Mouse (Mus musculus): ENCODE data around the gene Shisal1. TPM values are rescaled to one million over a fixed set of nuclear protein-coding genes. Genes with fewer than 3 reads are reported as not detected.

Shisal1 gene
- polyA plus RNA-seq, 1 experiment = 1.6 TPM

GRCm38 (mm10) chr15:84445812-84446716, 833 bp downstream of the Shisal1 start:
- 4% methylated on average over 99 of the region's 99 CpGs for WGBS
- Histone ChIP-seq H3K36me3 (ENCODE audit: control insufficient read depth, insufficient read depth, low read length) (no peaks in the 10 kb centered on the region), H3K4me1 (ENCODE audit: control insufficient read depth, insufficient read depth, low read length) (no peaks in the 10 kb centered on the region), H3K4me3 (ENCODE audit: insufficient read depth, low read depth, low read length) (peak overlapping the region; percentile 26; the same call in 1 of the 2 replicates), H3K27ac (ENCODE audit: insufficient read depth, low read depth, low read length) (no peak overlapping the region), H3K27me3 (replicated peaks; ENCODE audit: control insufficient read depth, insufficient read depth, low read length) (no peaks in the 10 kb centered on the region)
- TF ChIP-seq POLR2A (IDR thresholded peaks at IDR 0.05; ENCODE audit: low read depth, low read length) (no peak), CTCF (conservative IDR thresholded peaks at IDR 0.05; ENCODE audit: insufficient read depth, insufficient read length, low read depth, low read length) (no peak)
- DNase-seq = no peak

- Histone ChIP-seq H3K27ac (ENCODE audit: insufficient read depth, low read depth, low read length) (no peak overlapping the region), H3K4me3 (ENCODE audit: insufficient read depth, low read depth, low read length) (no peak overlapping the region), H3K36me3 (ENCODE audit: control insufficient read depth, insufficient read depth, low read length) (no peaks in the 10 kb centered on the region), H3K27me3 (replicated peaks; ENCODE audit: control insufficient read depth, insufficient read depth, low read length) (no peaks in the 10 kb centered on the region), H3K4me1 (ENCODE audit: control insufficient read depth, insufficient read depth, low read length) (no peaks in the 10 kb centered on the region)
- TF ChIP-seq POLR2A (IDR thresholded peaks at IDR 0.05; ENCODE audit: low read depth, low read length) = no peak
- no peak for TF ChIP-seq CTCF (conservative IDR thresholded peaks at IDR 0.05; ENCODE audit: insufficient read depth, insufficient read length, low read depth, low read length)
- peak; percentile 51 for DNase-seq
- 46% methylated on average over 7 of the region's 7 CpGs for WGBS
These were observed 2.7 kb downstream of the Shisal1 start for GRCm38 (mm10) chr15:84444181-84444580.

GRCm38 (mm10) chr15:84443631-84444030, 3.3 kb downstream of the Shisal1 start:
- peak overlapping the region; percentile 11; the same call in 1 of the 2 replicates for H3K4me3 ChIP-seq (ENCODE audit: insufficient read depth, low read depth, low read length)
- WGBS = 56% methylated on average over 10 of the region's 10 CpGs
- H3K27ac ChIP-seq (ENCODE audit: insufficient read depth, low read depth, low read length) = no peak overlapping the region
- peak; percentile 53 for DNase-seq
- TF ChIP-seq POLR2A (IDR thresholded peaks at IDR 0.05; ENCODE audit: low read depth, low read length) = no peak
- TF ChIP-seq CTCF (conservative IDR thresholded peaks at IDR 0.05; ENCODE audit: insufficient read depth, insufficient read length, low read depth, low read length) = no peak
- no peaks in the 10 kb centered on the region for H3K36me3 ChIP-seq (ENCODE audit: control insufficient read depth, insufficient read depth, low read length)
- no peaks in the 10 kb centered on the region for H3K4me1 ChIP-seq (ENCODE audit: control insufficient read depth, insufficient read depth, low read length)
- H3K27me3 ChIP-seq (replicated peaks; ENCODE audit: control insufficient read depth, insufficient read depth, low read length) = no peaks in the 10 kb centered on the region

GRCm38 (mm10) chr15:84441682-84442315, 5.1 kb downstream of the Shisal1 start:
- H3K27ac ChIP-seq (ENCODE audit: insufficient read depth, low read depth, low read length) = no peak overlapping the region
- no peak overlapping the region for H3K4me3 ChIP-seq (ENCODE audit: insufficient read depth, low read depth, low read length)
- H3K36me3 ChIP-seq (ENCODE audit: control insufficient read depth, insufficient read depth, low read length) = no peaks in the 10 kb centered on the region
- no peaks in the 10 kb centered on the region for H3K4me1 ChIP-seq (ENCODE audit: control insufficient read depth, insufficient read depth, low read length)
- TF ChIP-seq CTCF (conservative IDR thresholded peaks at IDR 0.05; ENCODE audit: insufficient read depth, insufficient read length, low read depth, low read length) (no peak), POLR2A (IDR thresholded peaks at IDR 0.05; ENCODE audit: low read depth, low read length) (no peak)
- 72% methylated on average over 14 of the region's 14 CpGs for WGBS
- DNase-seq = no peak
- H3K27me3 ChIP-seq (replicated peaks; ENCODE audit: control insufficient read depth, insufficient read depth, low read length) = no peaks in the 10 kb centered on the region

- 40% methylated on average over 3 of the region's 3 CpGs for WGBS
- DNase-seq = no peak
These were observed 6.1 kb downstream of the Shisal1 start for GRCm38 (mm10) chr15:84440820-84441219.

GRCm38 (mm10) chr15:84433586-84434185, 13.2 kb downstream of the Shisal1 start:
- Histone ChIP-seq H3K4me3 (ENCODE audit: insufficient read depth, low read depth, low read length) (no peak overlapping the region), H3K4me1 (ENCODE audit: control insufficient read depth, insufficient read depth, low read length) (no peaks in the 10 kb centered on the region), H3K27me3 (replicated peaks; ENCODE audit: control insufficient read depth, insufficient read depth, low read length) (no peaks in the 10 kb centered on the region), H3K27ac (ENCODE audit: insufficient read depth, low read depth, low read length) (no peak overlapping the region), H3K36me3 (ENCODE audit: control insufficient read depth, insufficient read depth, low read length) (no peaks in the 10 kb centered on the region)
- DNase-seq = no peak
- TF ChIP-seq CTCF (conservative IDR thresholded peaks at IDR 0.05; ENCODE audit: insufficient read depth, insufficient read length, low read depth, low read length) (no peak), POLR2A (IDR thresholded peaks at IDR 0.05; ENCODE audit: low read depth, low read length) (no peak)
- WGBS = 77% methylated on average over 10 of the region's 10 CpGs

More at GRCm38 (mm10) chr15:84440820-84441219, 6.1 kb downstream of the Shisal1 start:
- H3K27ac ChIP-seq (ENCODE audit: insufficient read depth, low read depth, low read length) = no peak overlapping the region
- no peak for TF ChIP-seq POLR2A (IDR thresholded peaks at IDR 0.05; ENCODE audit: low read depth, low read length)
- no peak for TF ChIP-seq CTCF (conservative IDR thresholded peaks at IDR 0.05; ENCODE audit: insufficient read depth, insufficient read length, low read depth, low read length)
- no peaks in the 10 kb centered on the region for H3K36me3 ChIP-seq (ENCODE audit: control insufficient read depth, insufficient read depth, low read length)
- no peak overlapping the region for H3K4me3 ChIP-seq (ENCODE audit: insufficient read depth, low read depth, low read length)
- H3K27me3 ChIP-seq (replicated peaks; ENCODE audit: control insufficient read depth, insufficient read depth, low read length) = no peaks in the 10 kb centered on the region
- H3K4me1 ChIP-seq (ENCODE audit: control insufficient read depth, insufficient read depth, low read length) = no peaks in the 10 kb centered on the region

- WGBS = 83% methylated on average over 5 of the region's 5 CpGs
- TF ChIP-seq POLR2A (IDR thresholded peaks at IDR 0.05; ENCODE audit: low read depth, low read length) = no peak
- TF ChIP-seq CTCF (conservative IDR thresholded peaks at IDR 0.05; ENCODE audit: insufficient read depth, insufficient read length, low read depth, low read length) = no peak
- DNase-seq = no peak
- H3K4me3 ChIP-seq (ENCODE audit: insufficient read depth, low read depth, low read length) = no peak overlapping the region
- no peaks in the 10 kb centered on the region for H3K27me3 ChIP-seq (replicated peaks; ENCODE audit: control insufficient read depth, insufficient read depth, low read length)
- H3K4me1 ChIP-seq (ENCODE audit: control insufficient read depth, insufficient read depth, low read length) = no peaks in the 10 kb centered on the region
- H3K27ac ChIP-seq (ENCODE audit: insufficient read depth, low read depth, low read length) = no peak overlapping the region
- H3K36me3 ChIP-seq (ENCODE audit: control insufficient read depth, insufficient read depth, low read length) = no peaks in the 10 kb centered on the region
These were observed 16.4 kb downstream of the Shisal1 start for GRCm38 (mm10) chr15:84430482-84430881.
